ENCODE assay signal across 35 mouse cellular contexts in genomic region chr1:182747081-182747480, GRCm38 (mm10). TPM values are rescaled to one million over a fixed set of nuclear protein-coding genes. Genes with fewer than 3 reads are reported as not detected.
DNase-seq lines count a peak whose midpoint lies in the region; ATAC-seq and TF ChIP-seq lines count a peak whose summit lies in the region.
"Had no signal": no experiment of that assay in that cellular context is flagged by ENCODE, and none has a peak within 500 bp of the region (broad histone marks: within the 10 kb centered on the region; RNA-seq: fewer than 3 reads in every experiment).

No protein-coding gene starts in this region.

- H3K4me1 ChIP-seq in megakaryocyte, embryonic 14.5 days, result no peaks in the 10 kb centered on the region
- peaks cover 26% of the 10 kb centered on the region for H3K4me1 ChIP-seq in E14TG2a.4 (replicated peaks; ENCODE audit: low read depth, low read length)
- H3K4me1 ChIP-seq in limb, embryonic 10.5 days, result no peaks in the 10 kb centered on the region
- H3K4me1 ChIP-seq: embryonic facial prominence, embryonic 13.5 days; embryonic facial prominence, embryonic 15.5 days; forebrain, embryonic 10.5 days; forebrain, embryonic 12.5 days had no signal

- peak overlapping the region; percentile 12 for H3K4me3 ChIP-seq in megakaryocyte, embryonic 14.5 days (replicated peaks)
- peak overlapping the region; percentile 69 for H3K4me3 ChIP-seq in E14TG2a.4 (replicated peaks; ENCODE audit: low read length)
- no peak overlapping the region for H3K4me3 ChIP-seq in limb, embryonic 10.5 days
- H3K4me3 ChIP-seq: embryonic facial prominence, embryonic 13.5 days; embryonic facial prominence, embryonic 15.5 days; erythroblast, embryonic 14.5 days; forebrain, embryonic 10.5 days; forebrain, embryonic 12.5 days had no signal

- H3K9me3 ChIP-seq in megakaryocyte, embryonic 14.5 days, result peaks cover 11% of the 10 kb centered on the region; the same call in 1 of the 2 replicates
- H3K9me3 ChIP-seq in E14TG2a.4 (ENCODE audit: low read length), result no peaks in the 10 kb centered on the region
- no peaks in the 10 kb centered on the region for H3K9me3 ChIP-seq in limb, embryonic 10.5 days (replicated peaks)
- H3K9me3 ChIP-seq: embryonic facial prominence, embryonic 13.5 days; embryonic facial prominence, embryonic 15.5 days; forebrain, embryonic 10.5 days; forebrain, embryonic 12.5 days had no signal

- peak; percentile 79 for DNase-seq in heart, adult 11 months
- DNase-seq in heart, adult 8-10 months (ENCODE audit: low spot score), result no peak
- peak; percentile 2 for DNase-seq in limb, embryonic 10.5 days (ENCODE audit: low spot score)
- no peak for DNase-seq in adipocyte (ENCODE audit: low spot score)
- DNase-seq: adrenal gland, adult 2 months; adrenal gland, postnatal 10 days; adrenal gland, postnatal 25 days; B cell, adult 2 months; cerebellum, adult 11 months; cerebellum, adult 18-20 months; cerebellum, adult 8-10 months; cerebellum, adult 9-11 months; cerebellum, postnatal 14 days; cerebellum, postnatal 36 days; embryo, embryonic 11 days had no signal

- peaks cover 10% of the 10 kb centered on the region for H3K27me3 ChIP-seq in megakaryocyte, embryonic 14.5 days (replicated peaks)
- peaks cover 54% of the 10 kb centered on the region for H3K27me3 ChIP-seq in E14TG2a.4 (ENCODE audit: insufficient read depth, low read length)
- peaks cover 10% of the 10 kb centered on the region for H3K27me3 ChIP-seq in limb, embryonic 10.5 days (ENCODE audit: low read depth, poor library complexity, severe bottlenecking)
- H3K27me3 ChIP-seq: CH12.LX; embryonic facial prominence, embryonic 13.5 days; forebrain, embryonic 12.5 days had no signal

- WGBS in limb, embryonic 10.5 days, result 92% methylated on average over 9 of the region's 9 CpGs

- no peak for ATAC-seq in megakaryocyte, adult 5-6 weeks (ENCODE audit: poor library complexity, severe bottlenecking)
- no peak for ATAC-seq in megakaryocyte-erythroid progenitor cell, adult 5-6 weeks (replicated peaks; ENCODE audit: low FRiP score, low TSS enrichment, poor library complexity, severe bottlenecking)
- ATAC-seq: activated CD4-positive, CD25-positive, alpha-beta regulatory T cell, adult 4 months; CD4-positive, CD25-positive, alpha-beta regulatory T cell, adult 4 months; forebrain, embryonic 14.5 days; forebrain, embryonic 16.5 days; Patski had no signal

- no peak overlapping the region for H3K27ac ChIP-seq in limb, embryonic 10.5 days
- H3K27ac ChIP-seq: embryonic facial prominence, embryonic 13.5 days; embryonic facial prominence, embryonic 15.5 days; forebrain, embryonic 10.5 days; forebrain, embryonic 12.5 days had no signal

- no peak for TF ChIP-seq CTCF in E14TG2a.4 (conservative IDR thresholded peaks at IDR 0.05; ENCODE audit: low read length)

- no peaks in the 10 kb centered on the region for H3K36me3 ChIP-seq in megakaryocyte, embryonic 14.5 days (replicated peaks; ENCODE audit: low read length)
- no peaks in the 10 kb centered on the region for H3K36me3 ChIP-seq in E14TG2a.4 (ENCODE audit: insufficient read depth, low read length)
- H3K36me3 ChIP-seq in limb, embryonic 10.5 days, result no peaks in the 10 kb centered on the region
- H3K36me3 ChIP-seq: embryonic facial prominence, embryonic 13.5 days; embryonic facial prominence, embryonic 15.5 days; forebrain, embryonic 10.5 days; forebrain, embryonic 12.5 days; G1E had no signal

RNA-seq across cellular contexts. Expression of gene Ccdc185, which starts 1.9 kb away (rescaled TPM):
- total RNA-seq in heart, adult 8-10 months (2022), result not detected
- not detected in 2 replicates for polyA plus RNA-seq in megakaryocyte, embryonic 14.5 days (2012; ENCODE audit: insufficient read depth, low replicate concordance)
- not detected in 2 replicates for total RNA-seq in megakaryocyte, adult 5-6 weeks (2015)
- not detected in 2 replicates for total RNA-seq in megakaryocyte, adult 5-6 weeks (2017)
- polyA plus RNA-seq in limb, embryonic 10.5 days (2016; fragmentation: Nextera tagmentation; extraction: Ambion mirVana), result not detected in 2 replicates
- total RNA-seq in megakaryocyte-erythroid progenitor cell, adult 5-6 weeks (2014; fragmentation: Nextera tagmentation), result not detected in 2 replicates
- not detected in 2 replicates for total RNA-seq in megakaryocyte-erythroid progenitor cell, adult 5-6 weeks (2017)
- total RNA-seq: adrenal gland, adult 2 months; adrenal gland, postnatal 10 days; adrenal gland, postnatal 25 days; adrenal gland, postnatal 4 days; CH12.LX; common myeloid progenitor, adult 5-6 weeks had no signal
- polyA plus RNA-seq: activated CD4-positive, CD25-positive, alpha-beta regulatory T cell, adult 4 months; adrenal gland, adult 2 months; brain, embryonic 14.5 days; CD4-positive, CD25-positive, alpha-beta regulatory T cell, adult 4 months; embryonic facial prominence, embryonic 11.5 days; embryonic facial prominence, embryonic 13.5 days; embryonic facial prominence, embryonic 15.5 days; erythroblast, embryonic 14.5 days; forebrain, embryonic 10.5 days; forebrain, embryonic 12.5 days; forebrain, embryonic 14.5 days; forebrain, embryonic 16.5 days; G1E; Patski had no signal

RNA-seq across cellular contexts. Expression of gene Susd4, which starts 16.6 kb away (rescaled TPM):
- total RNA-seq in heart, adult 8-10 months (2022), result under 1 TPM; 0.12 to 0.57 (median 0.28) TPM
- 1.00 TPM in 1 of 2 replicates, not detected in the other for polyA plus RNA-seq in megakaryocyte, embryonic 14.5 days (2012; ENCODE audit: insufficient read depth, low replicate concordance)
- total RNA-seq in megakaryocyte, adult 5-6 weeks (2015), result not detected in 2 replicates
- total RNA-seq in megakaryocyte, adult 5-6 weeks (2017), result not detected in 2 replicates
- 11.5 and 11.7 TPM in 2 replicates for polyA plus RNA-seq in limb, embryonic 10.5 days (2016; fragmentation: Nextera tagmentation; extraction: Ambion mirVana)
- 0.12 and 0.26 TPM in 2 replicates for total RNA-seq in megakaryocyte-erythroid progenitor cell, adult 5-6 weeks (2014; fragmentation: Nextera tagmentation)
- total RNA-seq in megakaryocyte-erythroid progenitor cell, adult 5-6 weeks (2017), result not detected in 2 replicates
- total RNA-seq: CH12.LX; common myeloid progenitor, adult 5-6 weeks; G1E had no signal
- polyA plus RNA-seq: erythroblast, embryonic 14.5 days; G1E had no signal

Comparison
In these comparisons a context has a peak if more than half of its experiments do, and no peak if none do; other contexts are left out.
1. DNase-seq: peak in heart, adult 11 months (single experiment) and limb, embryonic 10.5 days (single experiment); none in heart, adult 8-10 months (single experiment) and adipocyte (single experiment).